Mouse (Mus musculus): ENCODE measurements around the gene Gm906. TPM values are rescaled to one million over a fixed set of nuclear protein-coding genes. Genes with fewer than 3 reads are reported as not detected.
"Not testable (repeated sequence)": the region's sequence is repeated elsewhere in the genome, so short reads cannot be mapped to it uniquely, and the experiment has no call there.

Gm906 gene
- not detected in 2 replicates for polyA plus RNA-seq (2012; ENCODE audit: insufficient read depth, insufficient read length, missing spikeins)

DNA sequence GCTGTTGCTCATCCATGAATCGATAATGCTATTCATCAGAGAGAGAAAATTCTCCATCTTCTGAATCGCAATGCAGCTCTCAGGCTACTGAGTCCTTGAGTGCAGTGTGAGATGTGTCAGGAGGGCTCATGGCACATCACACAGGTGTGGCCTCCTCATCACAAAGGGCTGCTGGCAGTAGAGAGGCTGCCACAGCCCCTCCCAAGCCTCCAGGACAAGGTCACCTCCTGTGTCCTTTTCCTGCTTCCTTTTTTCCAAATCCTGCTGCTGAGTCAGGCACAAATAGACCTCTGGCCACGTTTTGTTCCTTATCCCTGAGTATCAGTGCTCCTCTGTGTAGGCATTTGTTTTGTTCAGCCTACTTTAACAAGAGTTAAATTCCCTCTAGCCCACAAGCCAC, at the start of gene Gm906:
Gm906 (minus strand) TSS at position 101 of the 400 bp plus-strand sequence.
- not testable (repeated sequence) for H3K4me3 ChIP-seq (ENCODE audit: insufficient read depth, low read depth, low read length); H3K27ac ChIP-seq (replicated peaks; ENCODE audit: low read depth, low read length)

DNA sequence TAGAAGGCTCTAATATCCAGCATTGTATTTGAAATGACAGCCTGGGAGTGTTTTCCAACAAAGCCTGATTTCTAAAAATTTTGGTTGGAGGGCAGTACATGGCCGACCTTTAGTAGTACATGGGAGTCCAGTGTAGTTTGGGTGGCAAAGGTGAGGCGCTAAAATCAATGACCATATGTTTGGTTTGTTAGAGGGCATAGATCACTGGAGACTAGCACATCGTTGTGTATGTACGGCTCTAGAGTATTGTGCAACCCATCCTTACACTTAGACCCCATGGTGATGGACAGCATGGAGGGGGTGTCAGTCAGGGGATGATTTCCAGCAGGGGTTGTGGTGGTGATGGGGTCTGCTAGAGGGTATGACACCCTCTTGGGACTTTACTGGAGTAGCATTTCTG, 33.2 kb upstream of the Gm906 start:
- not testable (repeated sequence) for H3K27ac ChIP-seq (replicated peaks; ENCODE audit: low read depth, low read length)

More for the DNA sequence above, at the start of gene Gm906:
- H3K4me1 ChIP-seq (ENCODE audit: control insufficient read depth, insufficient read depth, insufficient read length, low read length): not testable (repeated sequence)

DNA sequence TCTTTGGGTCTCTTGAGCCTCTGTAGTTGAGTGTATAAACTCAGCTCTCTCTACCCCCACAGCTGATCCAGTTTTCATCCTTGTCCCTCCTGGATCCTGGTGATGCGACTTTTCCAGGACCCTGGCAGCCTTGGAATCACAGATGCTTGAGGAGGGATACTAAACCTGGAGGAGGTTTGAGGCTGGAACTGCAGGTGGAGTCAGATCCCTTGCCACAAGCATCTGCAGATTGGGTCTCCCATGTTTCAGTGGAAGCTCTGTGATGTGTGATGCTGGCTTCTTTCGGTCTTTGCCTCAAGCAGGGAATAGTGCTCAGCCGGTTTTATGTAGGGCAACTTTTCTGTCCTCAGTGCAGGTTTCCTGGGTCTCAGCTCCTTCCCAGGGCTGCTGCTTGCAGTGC, 13.6 kb downstream of the Gm906 start:
- no peaks in the 10 kb centered on the region for H3K4me1 ChIP-seq (ENCODE audit: control insufficient read depth, insufficient read depth, insufficient read length, low read length)
- no peak overlapping the region for H3K4me3 ChIP-seq (ENCODE audit: insufficient read depth, low read depth, low read length)
- no peak overlapping the region for H3K27ac ChIP-seq (replicated peaks; ENCODE audit: low read depth, low read length)

More for the DNA sequence above, 33.2 kb upstream of the Gm906 start:
- H3K4me3 ChIP-seq (ENCODE audit: insufficient read depth, low read depth, low read length); H3K4me1 ChIP-seq (ENCODE audit: control insufficient read depth, insufficient read depth, insufficient read length, low read length): not testable (repeated sequence)

DNA sequence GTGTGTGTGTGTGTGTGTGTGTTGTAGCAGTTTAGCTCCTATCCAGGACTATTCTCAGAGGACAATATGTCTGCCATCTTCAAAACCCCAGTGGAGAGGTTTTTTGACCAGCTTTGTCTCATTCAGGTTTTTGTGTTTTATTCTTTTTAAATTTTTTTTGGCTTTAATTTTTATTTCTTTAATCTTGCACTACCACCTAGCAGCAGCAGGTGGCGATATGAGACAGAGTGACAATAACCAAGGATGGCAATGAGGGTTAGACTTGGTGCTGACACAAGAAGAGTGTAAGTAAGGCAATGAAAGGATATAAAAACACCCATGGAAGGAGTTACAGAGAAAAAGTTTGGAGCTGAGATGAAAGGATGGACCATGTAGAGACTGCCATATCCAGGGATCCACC, 38.3 kb downstream of the Gm906 start:
- not testable (repeated sequence) for H3K4me1 ChIP-seq (ENCODE audit: control insufficient read depth, insufficient read depth, insufficient read length, low read length); H3K4me3 ChIP-seq (ENCODE audit: insufficient read depth, low read depth, low read length); H3K27ac ChIP-seq (replicated peaks; ENCODE audit: low read depth, low read length)

DNA sequence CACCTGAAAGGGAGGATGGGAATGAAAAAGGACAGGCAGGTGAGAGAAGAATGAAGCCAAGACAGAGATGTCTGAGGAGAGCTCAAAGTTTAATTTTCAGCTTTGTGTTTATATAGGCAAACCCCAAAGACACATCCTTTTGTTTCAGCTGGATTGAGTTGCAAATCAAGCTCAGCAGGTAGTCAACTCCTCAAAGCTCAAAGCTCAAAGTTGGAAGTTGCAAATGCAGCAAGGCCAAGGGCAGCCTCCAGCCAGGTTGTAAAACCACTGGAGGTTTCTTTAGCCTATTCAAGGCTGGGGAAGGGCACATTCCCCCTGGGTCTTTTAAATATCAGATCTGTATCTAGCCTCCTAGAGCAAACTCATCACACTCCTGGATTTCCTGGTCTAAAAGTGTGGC, 39.9 kb downstream of the Gm906 start:
- H3K27ac ChIP-seq (replicated peaks; ENCODE audit: low read depth, low read length); H3K4me3 ChIP-seq (ENCODE audit: insufficient read depth, low read depth, low read length); H3K4me1 ChIP-seq (ENCODE audit: control insufficient read depth, insufficient read depth, insufficient read length, low read length): not testable (repeated sequence)

DNA sequence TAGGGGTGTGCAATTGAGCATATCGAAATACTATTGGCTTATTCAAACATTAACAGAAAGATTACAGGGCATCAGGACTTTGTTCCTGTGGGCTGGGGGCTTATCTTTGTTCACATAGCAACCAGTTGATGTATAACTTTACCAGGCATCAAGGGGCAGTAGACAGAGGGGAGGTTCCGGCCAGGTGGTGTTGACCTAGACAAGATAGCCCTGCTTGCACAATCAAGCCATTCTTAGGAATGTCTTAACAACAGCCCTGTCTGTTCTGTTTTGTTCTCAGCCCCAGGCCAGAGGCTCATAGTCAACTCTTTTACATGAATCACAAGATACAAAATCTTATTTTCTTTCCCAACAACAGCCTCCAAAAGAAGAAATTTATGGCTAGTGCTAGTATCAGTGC, 40.5 kb downstream of the Gm906 start:
- H3K4me1 ChIP-seq (ENCODE audit: control insufficient read depth, insufficient read depth, insufficient read length, low read length); H3K4me3 ChIP-seq (ENCODE audit: insufficient read depth, low read depth, low read length); H3K27ac ChIP-seq (replicated peaks; ENCODE audit: low read depth, low read length): not testable (repeated sequence)

DNA sequence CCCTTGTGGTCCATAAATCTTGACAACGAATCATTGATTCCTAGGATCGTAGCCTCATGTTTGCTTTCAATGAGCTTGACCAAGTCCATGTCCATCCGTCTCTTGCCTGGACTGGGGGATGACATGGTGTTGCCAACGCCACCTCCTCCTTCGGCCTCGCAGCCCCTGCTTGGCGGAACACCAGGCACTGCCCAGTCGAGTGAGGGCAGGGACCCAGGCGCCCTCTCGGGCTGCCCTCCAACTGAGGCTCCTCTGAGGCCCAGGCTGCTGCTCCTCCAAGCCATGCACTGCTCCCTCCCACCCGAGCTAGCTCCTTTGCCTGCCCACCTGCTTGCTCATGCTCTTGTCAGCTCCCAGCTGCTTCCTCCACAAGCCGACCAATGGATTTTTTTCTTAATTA, 42.1 kb downstream of the Gm906 start:
- Histone ChIP-seq H3K27ac (replicated peaks; ENCODE audit: low read depth, low read length) (no peak overlapping the region), H3K4me3 (ENCODE audit: insufficient read depth, low read depth, low read length) (no peak overlapping the region), H3K4me1 (ENCODE audit: control insufficient read depth, insufficient read depth, insufficient read length, low read length) (no peaks in the 10 kb centered on the region)

DNA sequence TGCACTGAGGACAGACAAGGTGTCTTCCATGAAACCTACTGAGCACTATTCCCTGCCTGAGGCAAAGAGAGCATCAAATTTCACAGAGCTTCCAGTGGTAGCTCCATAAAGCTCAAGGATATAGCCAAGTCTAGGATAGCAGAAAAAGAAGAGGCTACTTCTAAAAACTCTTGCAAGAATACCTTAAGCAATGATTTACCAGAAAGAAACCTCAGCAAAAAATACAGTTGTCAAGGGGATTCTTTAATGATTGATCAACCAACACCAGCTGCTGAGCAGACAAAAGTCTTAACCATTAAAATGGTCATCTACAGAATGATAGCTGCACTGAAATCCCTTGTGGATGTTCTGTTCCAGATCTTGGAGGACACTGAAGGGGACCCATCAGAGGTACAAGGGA, 53.3 kb downstream of the Gm906 start:
- not testable (repeated sequence) for H3K4me3 ChIP-seq (ENCODE audit: insufficient read depth, low read depth, low read length); H3K4me1 ChIP-seq (ENCODE audit: control insufficient read depth, insufficient read depth, insufficient read length, low read length); H3K27ac ChIP-seq (replicated peaks; ENCODE audit: low read depth, low read length)

Other genes starting within 250 kb of the Gm906 start
- 8.1 and 8.5 TPM in 2 replicates for gene Fbxw17, start 167.6 kb upstream of the Gm906 start, polyA plus RNA-seq (2012; ENCODE audit: insufficient read depth, insufficient read length, missing spikeins)
- not detected in 2 replicates for gene Gm47429, start 193.6 kb upstream of the Gm906 start, polyA plus RNA-seq (2012; ENCODE audit: insufficient read depth, insufficient read length, missing spikeins)
- gene Nutm2, start 217.0 kb upstream of the Gm906 start, polyA plus RNA-seq (2012; ENCODE audit: insufficient read depth, insufficient read length, missing spikeins): not detected in 2 replicates

Measured in brown adipose tissue, adult 24 weeks (tissue).